Mouse (Mus musculus): ENCODE results near the gene Gabrb1.

DNA sequence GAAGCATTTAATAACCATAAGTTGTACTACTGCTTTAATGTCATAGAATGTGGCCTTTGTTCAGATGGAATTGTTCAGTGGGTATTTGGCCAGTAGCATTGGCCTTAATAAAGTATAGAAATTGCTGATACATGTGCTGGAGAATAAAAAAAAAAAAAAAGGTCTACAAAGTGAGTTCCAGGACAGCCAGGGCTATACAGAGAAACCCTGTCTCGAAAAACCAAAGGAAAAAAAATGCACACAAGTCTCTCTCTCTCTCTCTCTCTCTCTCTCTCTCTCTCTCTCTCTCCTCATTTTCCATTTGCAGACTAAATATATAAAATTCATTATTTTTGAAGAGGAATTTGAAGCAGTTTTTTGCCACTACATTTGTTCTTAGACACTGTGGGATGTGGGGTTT, 328.6 kb downstream of the Gabrb1 start:
- no peak for TF ChIP-seq CTCF (IDR thresholded peaks at IDR 0.05; ENCODE audit: borderline replicate concordance, insufficient read depth, low read length)
- no peak for TF ChIP-seq POLR2A (IDR thresholded peaks at IDR 0.05; ENCODE audit: low read depth, low read length)
